Comparison of ENCODE assay signal across 18 mouse cellular contexts in the genomic region with DNA sequence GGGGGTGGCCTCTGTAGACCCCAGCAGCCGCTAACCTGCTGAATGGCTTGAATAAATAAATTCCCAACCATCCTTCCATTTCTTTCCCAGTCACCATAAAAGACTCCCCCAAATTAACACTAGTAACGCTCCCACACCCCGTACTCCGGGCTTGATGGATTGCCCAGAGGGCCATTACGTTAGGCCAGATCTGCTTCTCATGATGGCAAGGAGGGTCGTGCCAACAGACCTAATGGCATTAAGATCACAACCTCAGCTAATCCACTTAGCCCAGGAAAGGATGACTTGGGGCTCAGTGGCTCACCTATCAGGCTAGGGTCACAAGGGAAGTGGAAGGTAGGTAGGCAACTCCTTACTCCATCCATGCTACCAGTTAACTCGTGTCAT. TPM values are rescaled to one million over a fixed set of nuclear protein-coding genes. Genes with fewer than 3 reads are reported as not detected.
DNase-seq lines count a peak whose midpoint lies in the region; ATAC-seq and TF ChIP-seq lines count a peak whose summit lies in the region.
"Had no signal": no experiment of that assay in that cellular context is flagged by ENCODE, and none has a peak within 500 bp of the region (broad histone marks: within the 10 kb centered on the region; RNA-seq: fewer than 3 reads in every experiment).

No protein-coding gene starts in this region.

- WGBS in heart, embryonic 12.5 days = 44% methylated on average over 7 of the region's 7 CpGs
- WGBS in lung, postnatal 0 days = 56% methylated on average over 7 of the region's 7 CpGs
- 74% methylated on average over 7 of the region's 7 CpGs for WGBS in lung, adult 2 months
- 24% methylated on average over 7 of the region's 7 CpGs for WGBS in embryonic facial prominence, embryonic 15.5 days

- no peak overlapping the region for H3K4me3 ChIP-seq in heart, embryonic 12.5 days
- H3K4me3 ChIP-seq in lung, postnatal 0 days (ENCODE audit: low read depth, low read length) = no peak overlapping the region; the same call in 1 of the 2 replicates
- H3K4me3 ChIP-seq in lung, adult 2 months (replicated peaks; ENCODE audit: extremely low read depth, low read depth, low read length) = no peak overlapping the region
- H3K4me3 ChIP-seq in E14TG2a.4 (replicated peaks; ENCODE audit: low read length) = peak overlapping the region; percentile 37; the same call in 1 of the 2 replicates
- no peak overlapping the region for H3K4me3 ChIP-seq in embryonic facial prominence, embryonic 15.5 days (replicated peaks)
- H3K4me3 ChIP-seq: forebrain, embryonic 13.5 days; hindbrain, embryonic 15.5 days; liver, embryonic 13.5 days; myocyte had no signal

- no peak overlapping the region for H3K27ac ChIP-seq in heart, embryonic 12.5 days (ENCODE audit: poor library complexity, severe bottlenecking)
- H3K27ac ChIP-seq in lung, postnatal 0 days (ENCODE audit: low read length) = no peak overlapping the region
- no peak overlapping the region for H3K27ac ChIP-seq in embryonic facial prominence, embryonic 15.5 days (replicated peaks)
- H3K27ac ChIP-seq: forebrain, embryonic 13.5 days; hindbrain, embryonic 15.5 days; liver, embryonic 13.5 days had no signal

- peaks cover 54% of the 10 kb centered on the region for H3K27me3 ChIP-seq in heart, embryonic 12.5 days (replicated peaks)
- H3K27me3 ChIP-seq in lung, postnatal 0 days (replicated peaks; ENCODE audit: insufficient read depth, low read length) = no peaks in the 10 kb centered on the region
- H3K27me3 ChIP-seq in E14TG2a.4 (ENCODE audit: insufficient read depth, low read length) = peaks cover 42% of the 10 kb centered on the region
- peaks cover 17% of the 10 kb centered on the region for H3K27me3 ChIP-seq in embryonic facial prominence, embryonic 15.5 days
- H3K27me3 ChIP-seq: hindbrain, embryonic 15.5 days had no signal

- TF ChIP-seq EP300 in lung, postnatal 0 days (IDR thresholded peaks at IDR 0.05) = no peak

- H3K9me3 ChIP-seq in heart, embryonic 12.5 days (replicated peaks) = no peaks in the 10 kb centered on the region
- no peaks in the 10 kb centered on the region for H3K9me3 ChIP-seq in lung, postnatal 0 days (ENCODE audit: low read length)
- no peaks in the 10 kb centered on the region for H3K9me3 ChIP-seq in E14TG2a.4 (ENCODE audit: low read length)
- H3K9me3 ChIP-seq in embryonic facial prominence, embryonic 15.5 days (replicated peaks) = no peaks in the 10 kb centered on the region
- H3K9me3 ChIP-seq: forebrain, embryonic 13.5 days; hindbrain, embryonic 15.5 days; liver, embryonic 13.5 days had no signal

- H3K4me1 ChIP-seq in heart, embryonic 12.5 days (replicated peaks) = peaks cover 43% of the 10 kb centered on the region
- peaks cover 31% of the 10 kb centered on the region; the same call in 1 of the 2 replicates for H3K4me1 ChIP-seq in lung, postnatal 0 days (ENCODE audit: insufficient read depth, low read depth, low read length)
- H3K4me1 ChIP-seq in lung, adult 2 months (ENCODE audit: control insufficient read depth, insufficient read depth, low read length) = peaks cover 45% of the 10 kb centered on the region
- H3K4me1 ChIP-seq in E14TG2a.4 (replicated peaks; ENCODE audit: low read depth, low read length) = peaks cover 14% of the 10 kb centered on the region
- peaks cover 37% of the 10 kb centered on the region for H3K4me1 ChIP-seq in embryonic facial prominence, embryonic 15.5 days

- TF ChIP-seq CTCF in lung, postnatal 0 days (IDR thresholded peaks at IDR 0.05) = no peak
- TF ChIP-seq CTCF in lung, adult 2 months (IDR thresholded peaks at IDR 0.05; ENCODE audit: insufficient read depth, low read length) = no peak
- no peak for TF ChIP-seq CTCF in E14TG2a.4 (conservative IDR thresholded peaks at IDR 0.05; ENCODE audit: low read length)

- H3K4me2 ChIP-seq in heart, embryonic 12.5 days = no peak overlapping the region
- peak overlapping the region; percentile 34 for H3K4me2 ChIP-seq in lung, postnatal 0 days (replicated peaks; ENCODE audit: low read depth, low read length)
- 0 out of 2 replicates have a peak overlapping the region, but pooled peaks have one; percentile 9 for H3K4me2 ChIP-seq in embryonic facial prominence, embryonic 15.5 days (replicated peaks)
- H3K4me2 ChIP-seq: hindbrain, embryonic 15.5 days; liver, embryonic 13.5 days had no signal

- ATAC-seq in heart, embryonic 12.5 days (ENCODE audit: insufficient number of reproducible peaks, low FRiP score) = no peak
- no peak for ATAC-seq in lung, postnatal 0 days
- no peak for ATAC-seq in embryonic facial prominence, embryonic 15.5 days (ENCODE audit: insufficient number of reproducible peaks, low FRiP score, low TSS enrichment, low read depth)

- H3K9ac ChIP-seq in heart, embryonic 12.5 days = no peak overlapping the region
- no peak overlapping the region for H3K9ac ChIP-seq in lung, postnatal 0 days (replicated peaks; ENCODE audit: low read depth)
- no peak overlapping the region for H3K9ac ChIP-seq in embryonic facial prominence, embryonic 15.5 days
- H3K9ac ChIP-seq: forebrain, embryonic 13.5 days; hindbrain, embryonic 15.5 days; liver, embryonic 13.5 days had no signal

- TF ChIP-seq POLR2A in lung, adult 2 months (IDR thresholded peaks at IDR 0.05; ENCODE audit: borderline replicate concordance, extremely low read depth, low read depth, low read length) = no peak

- no peaks in the 10 kb centered on the region for H3K36me3 ChIP-seq in heart, embryonic 12.5 days
- H3K36me3 ChIP-seq in lung, postnatal 0 days (ENCODE audit: insufficient read depth, low read length) = peaks cover 18% of the 10 kb centered on the region; the same call in 1 of the 2 replicates
- H3K36me3 ChIP-seq in E14TG2a.4 (ENCODE audit: insufficient read depth, low read length) = no peaks in the 10 kb centered on the region
- no peaks in the 10 kb centered on the region for H3K36me3 ChIP-seq in embryonic facial prominence, embryonic 15.5 days
- H3K36me3 ChIP-seq: hindbrain, embryonic 15.5 days; liver, embryonic 13.5 days had no signal

- peak; percentile 92 for DNase-seq in heart, adult 11 months
- DNase-seq in lung, postnatal 0 days (ENCODE audit: low spot score) = no peak
- DNase-seq in lung, adult 2 months = no peak
- DNase-seq in layer of hippocampus, postnatal 36 days = no peak
- DNase-seq in cerebellum, postnatal 36 days = no peak
- DNase-seq: adrenal gland, postnatal 10 days; cerebellum, adult 11 months; cerebellum, postnatal 25 days; kidney, adult 18-20 months; kidney, postnatal 36 days; liver, embryonic 13.5 days; lung, postnatal 10 days had no signal

RNA-seq across cellular contexts. Expression of a gene that starts 12.7 kb away (rescaled TPM):
- 0.85 and 1.00 TPM in 2 replicates for polyA plus RNA-seq in heart, embryonic 12.5 days (2016; fragmentation: Nextera tagmentation; extraction: Ambion mirVana)
- 3.9 and 19.7 TPM in 2 replicates for polyA plus RNA-seq in lung, postnatal 0 days (2015; fragmentation: Nextera tagmentation; extraction: Ambion mirVana)
- polyA plus RNA-seq in lung, adult 2 months (2012; rRNA removed) = 16.0 and 44.4 TPM in 2 replicates
- polyA plus RNA-seq in embryonic facial prominence, embryonic 15.5 days (2015; fragmentation: Nextera tagmentation; extraction: Ambion mirVana) = 9.1 and 10.0 TPM in 2 replicates
- total RNA-seq in layer of hippocampus, postnatal 36 days (2021) = 100 to 1,000 TPM; 104 to 149 TPM
- polyA plus RNA-seq: myocyte had no signal
